Mouse (Mus musculus) testis, postnatal 10 days (tissue): ENCODE data around the gene Scand1.

ENCODE experiments used
- DNase-seq: peaks from one replicate; pipeline ENCODE4 v3.0.0; 2021; ENCODE audit warnings: low spot score

Gene Scand1

DNA sequence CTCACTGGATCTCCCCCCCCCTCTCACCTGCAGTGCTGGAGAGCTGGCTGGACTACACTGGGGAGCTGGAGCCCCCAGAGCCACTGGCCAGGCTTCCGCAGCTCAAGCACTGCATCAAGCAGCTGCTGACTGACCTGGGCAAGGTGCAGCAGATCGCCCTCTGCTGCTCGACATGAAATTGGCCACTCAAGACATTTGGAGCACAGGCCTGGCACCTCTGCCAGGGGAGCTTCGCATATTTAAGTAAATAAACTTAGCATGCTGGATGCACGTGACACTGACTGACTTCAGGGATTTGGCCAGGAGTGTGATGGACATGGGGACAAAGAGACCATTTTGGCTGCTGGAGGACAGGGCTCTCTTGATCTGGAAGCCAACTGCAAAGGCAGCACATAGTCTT lies 5.2 kb downstream of the Scand1 start:
- DNase-seq: no peak

DNA sequence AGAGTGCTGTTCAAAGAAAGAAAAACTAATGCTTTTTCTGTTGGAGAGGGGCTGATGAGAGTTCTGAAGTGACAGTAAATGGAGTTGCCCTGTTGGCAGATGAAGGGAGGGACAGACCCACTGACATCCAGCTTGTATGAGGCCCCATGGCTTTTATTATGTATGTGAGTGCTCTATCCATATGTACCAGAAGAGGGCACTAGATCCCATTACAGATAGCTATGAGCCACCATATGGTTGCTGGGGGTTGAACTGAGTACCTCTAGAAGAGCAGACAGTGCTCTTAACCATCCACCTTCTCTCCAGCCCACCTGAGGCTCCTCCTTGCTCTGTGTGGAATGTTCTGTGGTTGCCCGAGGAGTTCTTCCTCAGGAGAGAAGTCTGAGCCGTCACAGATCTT lies 6.7 kb downstream of the Scand1 start:
- no peak for DNase-seq

DNA sequence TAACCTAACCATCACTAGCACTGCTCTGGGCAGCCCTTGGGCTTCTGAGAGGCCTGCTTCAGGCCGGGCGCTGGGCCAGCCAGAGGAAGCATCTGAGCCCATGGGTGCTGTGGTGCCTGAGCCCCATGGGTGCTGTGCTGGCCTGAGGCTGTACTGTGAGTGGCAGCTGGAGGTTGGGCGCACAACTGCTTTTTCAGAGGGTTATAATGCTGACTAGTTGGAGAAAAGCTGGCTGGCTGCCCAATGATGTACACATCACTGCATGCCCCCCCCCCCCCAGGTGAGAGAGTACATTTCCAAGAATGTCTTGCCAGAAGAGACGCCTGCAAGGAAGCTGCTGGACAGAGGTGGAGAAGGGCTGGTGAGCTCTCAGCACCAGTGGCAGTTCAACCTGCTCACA lies 8.2 kb downstream of the Scand1 start:
- no peak for DNase-seq

DNA sequence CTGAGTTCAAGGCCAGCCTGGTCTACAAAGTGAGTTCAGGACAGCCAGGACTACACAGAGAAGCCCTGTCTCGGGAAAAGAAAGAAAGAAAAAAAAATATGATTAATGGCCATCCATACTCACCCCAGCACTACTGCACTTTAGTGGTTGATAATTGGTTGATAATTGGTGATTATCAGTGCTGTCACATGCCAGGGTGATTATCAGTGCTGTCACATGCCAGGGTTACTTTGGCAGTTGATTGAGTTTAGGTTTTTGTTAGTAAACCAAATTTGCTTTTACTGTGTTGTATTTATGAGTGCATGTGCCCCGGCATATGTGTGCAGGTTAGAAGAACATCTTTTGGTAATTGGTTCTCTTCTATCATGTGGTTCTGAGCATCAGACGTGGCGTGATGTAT lies 10.4 kb downstream of the Scand1 start:
- DNase-seq: no peak

DNA sequence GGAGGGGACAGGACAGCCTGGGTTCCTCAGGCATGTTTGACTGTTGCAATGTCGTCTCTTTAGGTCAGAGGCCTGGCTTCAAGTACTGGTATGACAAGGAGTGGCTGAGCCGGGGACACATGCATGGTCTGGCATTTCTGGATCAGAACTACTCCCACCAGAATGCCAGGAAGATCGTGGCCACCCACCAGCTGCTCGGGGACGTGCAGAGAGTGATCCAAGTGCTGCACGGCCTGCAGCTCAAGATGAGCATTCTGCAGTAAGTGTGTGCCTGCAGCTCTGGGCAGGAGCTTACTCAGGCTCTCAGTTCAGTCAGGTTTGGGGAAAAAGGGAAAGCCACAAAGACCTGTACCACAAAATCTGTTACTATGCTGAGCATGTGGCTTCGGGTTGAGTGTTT lies 14.0 kb downstream of the Scand1 start:
- DNase-seq: no peak

DNA sequence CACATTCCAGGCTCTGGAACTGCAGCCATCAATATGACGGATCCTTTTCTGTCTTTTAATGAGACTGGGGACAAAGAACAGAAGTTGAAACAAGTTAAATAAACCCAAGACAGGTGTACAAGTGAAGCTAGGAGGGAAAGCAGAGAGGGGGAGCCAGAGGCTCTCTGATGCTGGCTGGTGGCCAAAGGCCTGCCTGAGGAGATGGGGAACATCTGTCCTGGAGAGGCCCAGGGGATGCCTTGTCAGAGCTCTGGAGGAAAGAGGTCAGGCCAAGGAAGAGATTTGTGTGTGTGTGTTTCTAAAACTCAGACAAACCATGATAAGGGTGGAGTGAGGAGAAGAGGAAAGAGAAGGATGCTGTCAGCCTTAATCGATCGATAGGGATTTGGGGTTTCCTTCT lies 14.9 kb downstream of the Scand1 start:
- DNase-seq: peak; percentile 56

DNA sequence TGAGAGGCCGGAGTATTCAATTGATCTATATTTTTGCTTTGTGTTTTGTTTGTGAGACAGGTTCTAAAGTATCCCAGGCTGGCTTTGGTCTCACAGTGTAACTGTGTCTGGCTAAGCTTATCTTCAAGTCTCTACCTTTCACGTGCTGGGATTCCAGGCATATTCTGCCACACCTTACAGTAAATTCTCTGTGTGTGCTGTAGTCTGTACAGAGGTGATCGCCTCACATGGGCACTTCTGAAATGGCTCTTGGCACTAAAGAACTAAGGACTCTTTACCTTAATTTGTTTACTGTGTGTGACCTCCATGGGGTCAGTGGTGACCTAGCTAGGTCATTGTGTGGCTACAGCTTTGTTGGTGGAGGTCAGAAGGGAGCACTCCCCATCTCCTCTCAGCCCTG lies 16.3 kb downstream of the Scand1 start:
- no peak for DNase-seq

DNA sequence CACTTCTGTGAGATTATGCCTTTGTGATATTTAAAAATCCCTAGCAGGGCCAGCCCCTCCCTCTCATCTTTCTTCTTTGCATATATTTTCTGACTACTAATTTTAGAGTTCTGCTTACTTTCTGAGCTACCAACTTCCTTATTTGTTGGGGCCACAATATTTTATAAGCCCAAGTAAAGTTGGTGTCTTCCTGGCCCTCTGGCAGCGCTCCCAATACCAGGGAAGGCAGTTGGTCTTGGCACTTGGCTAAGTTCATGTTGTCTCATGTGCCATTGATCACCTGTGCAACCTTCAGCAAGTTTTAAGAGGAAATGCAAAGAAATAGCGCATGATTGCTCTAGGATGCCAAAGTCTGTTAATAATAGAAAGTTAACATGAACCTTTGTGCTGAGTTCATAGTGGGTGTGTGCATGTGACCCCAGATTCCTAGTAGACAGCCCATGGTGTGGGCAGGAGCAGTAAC lies 16.9 kb downstream of the Scand1 start:
- DNase-seq: no peak

DNA sequence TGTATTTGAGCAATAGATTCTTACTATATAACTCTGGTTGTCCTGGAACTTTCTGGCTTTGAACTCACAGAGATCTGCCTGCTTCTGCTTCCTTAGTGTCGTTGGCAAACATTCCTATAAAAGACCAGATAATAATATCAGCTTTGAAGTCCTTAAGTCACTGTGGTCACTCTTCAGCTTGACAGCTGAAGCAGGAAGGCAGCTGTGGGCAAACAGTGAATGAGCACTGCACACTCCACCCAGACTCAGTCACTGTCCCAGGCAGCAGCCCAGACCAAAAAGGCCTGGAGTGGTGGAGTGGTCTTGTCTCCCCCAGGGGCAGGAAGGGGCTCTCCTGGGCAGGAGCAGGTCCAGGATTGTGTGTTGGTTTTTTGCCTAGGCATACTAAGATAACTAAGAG lies 20.5 kb downstream of the Scand1 start:
- no peak for DNase-seq

DNA sequence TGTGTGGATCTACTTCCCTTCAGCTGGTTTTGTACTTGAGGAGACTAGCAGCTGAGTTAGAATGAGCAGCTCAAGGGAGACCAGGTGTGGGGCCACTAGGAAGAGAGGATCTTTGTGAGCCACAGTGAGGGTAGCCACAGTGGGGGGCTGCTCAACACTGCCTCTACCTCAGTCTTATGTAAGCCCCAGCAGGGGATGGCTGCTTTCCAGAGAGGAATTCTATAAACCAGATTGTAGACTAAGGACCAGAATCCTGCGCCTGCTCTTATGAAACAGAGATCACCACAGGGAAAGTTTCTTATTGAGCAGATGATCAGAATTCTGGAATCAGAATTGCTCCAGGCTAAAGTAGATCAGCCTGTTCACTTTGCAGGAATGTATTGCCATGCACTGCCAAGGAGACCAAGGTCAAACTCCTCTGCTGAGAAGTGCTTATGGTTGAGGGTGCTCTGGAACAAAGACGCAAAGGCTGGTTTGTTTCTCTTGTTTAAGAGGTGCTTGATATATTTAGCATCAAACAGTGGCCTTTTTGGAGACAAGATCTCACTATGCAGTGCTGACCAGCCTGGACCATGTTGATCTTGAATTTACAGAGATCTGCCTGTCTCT lies 22.8 kb downstream of the Scand1 start:
- no peak for DNase-seq

DNA sequence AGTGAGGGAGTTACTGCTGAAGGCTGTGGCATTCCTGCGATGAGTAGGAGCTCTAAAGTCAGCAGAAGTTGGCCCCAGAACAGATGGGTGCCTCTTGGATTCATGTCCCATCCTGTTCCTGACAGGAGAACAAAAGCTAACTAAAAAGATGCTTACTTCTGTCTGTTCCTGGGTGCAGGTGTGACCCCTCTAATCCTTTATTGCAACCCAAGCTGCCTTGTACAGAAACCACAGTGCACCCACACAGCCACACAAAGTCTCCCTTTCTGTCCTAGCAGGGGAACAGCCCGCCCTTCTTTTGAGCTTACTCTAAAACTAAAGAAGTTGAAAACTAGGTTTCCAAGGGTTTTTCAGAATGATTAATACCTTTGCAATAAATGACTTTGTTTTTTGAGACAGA lies 24.3 kb downstream of the Scand1 start:
- DNase-seq: no peak

DNA sequence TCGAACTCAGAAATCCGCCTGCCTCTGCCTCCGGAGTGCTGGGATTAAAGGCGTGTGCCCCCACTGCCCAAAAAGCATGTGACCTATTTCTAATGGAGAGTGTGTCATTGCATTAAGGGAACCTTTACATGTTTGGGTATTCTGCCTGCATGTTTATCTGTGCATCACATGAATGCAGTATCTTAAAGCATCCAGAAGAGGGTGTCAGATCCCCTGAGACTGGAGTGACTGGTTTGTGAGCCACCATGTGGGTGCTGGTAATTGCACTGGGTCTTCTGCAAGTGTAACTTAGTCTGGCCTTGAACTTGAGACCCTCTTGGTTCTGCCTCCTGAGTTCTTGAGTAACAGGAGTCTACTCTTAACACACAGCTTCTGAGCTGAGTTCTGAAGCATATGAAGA lies 25.8 kb downstream of the Scand1 start:
- DNase-seq: no peak

DNA sequence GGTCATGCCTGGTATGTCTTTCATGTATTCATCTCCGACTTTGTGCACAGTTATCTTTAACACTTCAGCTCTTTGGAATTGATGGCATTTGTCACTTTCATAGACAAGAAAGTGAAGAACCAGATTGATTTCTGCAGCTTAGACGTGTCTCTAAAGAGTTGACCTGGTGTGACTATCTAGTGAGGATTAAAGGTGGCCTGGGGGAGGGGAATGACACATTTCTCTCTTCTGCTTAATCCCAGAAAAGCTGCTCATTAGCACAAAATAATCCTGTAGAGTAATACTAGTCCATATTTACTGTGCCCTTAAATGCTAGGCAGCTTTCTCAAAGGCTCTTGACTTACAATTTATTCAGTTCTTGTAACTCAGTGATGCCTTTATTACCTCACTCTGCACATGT lies 27.3 kb downstream of the Scand1 start:
- no peak for DNase-seq

DNA sequence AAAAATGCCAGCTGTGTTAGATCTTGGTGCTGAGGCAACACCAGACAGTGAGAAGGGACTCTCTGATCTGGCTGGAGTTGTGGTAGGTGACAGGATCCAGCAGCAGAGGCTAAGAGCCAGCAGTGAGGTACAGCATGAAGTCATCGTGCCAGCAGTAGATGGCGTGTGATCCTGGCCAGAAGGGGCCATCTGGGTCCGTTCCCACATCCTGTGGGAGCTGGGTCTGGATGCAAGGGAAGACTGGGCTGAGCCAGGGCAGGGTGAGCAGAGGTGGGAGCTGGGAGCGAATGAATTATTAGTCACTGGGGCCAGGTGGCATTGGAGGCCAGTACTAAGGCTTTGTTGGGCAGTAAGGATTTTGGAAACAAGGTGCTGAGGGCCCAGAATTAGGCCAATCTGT lies 31.3 kb downstream of the Scand1 start:
- no peak for DNase-seq

DNA sequence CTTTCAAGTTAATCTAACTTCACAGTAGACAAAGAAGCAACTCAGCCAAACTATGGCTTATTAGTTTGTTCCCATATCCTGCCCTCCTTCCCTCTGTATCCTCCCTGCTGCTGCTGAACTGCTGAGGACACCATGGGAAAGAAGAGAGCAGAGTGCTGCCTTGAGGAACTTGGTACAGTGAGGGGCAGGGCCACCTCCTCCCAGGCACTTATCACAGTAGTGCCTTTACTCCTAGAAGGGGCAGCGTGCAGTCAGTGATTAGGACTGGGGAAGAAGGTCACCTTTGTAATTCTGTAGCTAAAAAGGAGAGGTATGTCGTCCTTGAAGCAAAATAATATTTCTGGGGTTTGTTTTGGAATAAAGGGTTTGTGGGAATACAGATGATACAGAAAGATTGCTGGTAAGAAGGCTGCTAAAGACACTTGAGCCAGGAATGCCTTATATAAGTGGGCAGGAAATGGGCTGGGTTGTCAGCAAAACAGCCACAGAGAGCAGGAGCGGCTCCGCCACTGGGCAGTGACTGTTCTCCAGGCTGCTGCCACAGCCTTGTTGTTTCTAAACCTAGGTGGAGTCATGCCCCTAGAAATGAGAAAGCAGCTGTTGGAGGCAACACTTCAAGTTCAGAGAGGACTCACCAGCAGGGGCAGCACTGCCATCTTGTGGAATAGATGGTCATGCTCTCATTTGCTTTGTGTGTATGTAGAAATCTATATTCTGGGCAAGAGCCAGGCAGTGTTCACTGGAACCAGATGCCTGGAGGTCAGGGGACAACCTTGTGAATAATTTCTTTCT lies 34.1 kb downstream of the Scand1 start:
- DNase-seq: peak; percentile 85

DNA sequence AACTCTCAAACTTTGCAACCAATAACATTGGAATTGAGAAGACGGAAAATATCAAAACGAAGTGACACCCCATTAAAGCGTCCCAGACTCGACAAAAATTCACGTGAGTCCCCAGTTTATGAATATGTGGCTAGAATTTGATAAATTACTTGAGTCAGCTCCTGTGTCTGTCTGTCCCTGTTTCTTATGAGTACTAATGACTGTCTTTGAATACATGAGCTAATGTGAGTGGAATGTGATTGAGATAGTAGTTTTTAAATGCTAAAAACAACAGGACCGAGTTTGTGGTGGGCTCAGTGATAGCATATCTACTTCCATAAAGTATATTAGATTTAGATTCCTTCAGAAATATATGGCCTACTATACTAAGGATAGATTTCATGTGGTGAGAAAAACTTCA lies 40.0 kb downstream of the Scand1 start:
- DNase-seq: no peak

DNA sequence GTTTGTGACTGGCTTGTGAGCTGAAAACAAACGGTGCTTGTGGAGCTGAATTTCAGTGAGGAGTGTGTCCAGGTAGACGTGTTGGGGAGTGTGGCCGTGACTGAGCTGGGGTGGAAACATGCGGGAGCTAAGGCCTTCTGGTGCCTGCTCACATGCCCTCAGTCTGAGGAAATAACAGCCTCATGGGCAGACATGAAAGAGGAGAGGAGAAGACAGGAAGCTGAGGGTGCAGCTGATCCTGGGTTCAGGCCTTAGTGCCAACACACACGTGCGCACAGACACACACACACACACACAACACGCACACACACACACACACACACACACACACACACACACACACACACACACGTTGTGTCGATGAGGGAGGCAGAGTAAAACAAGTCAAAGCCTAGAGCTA lies 44.9 kb downstream of the Scand1 start:
- no peak for DNase-seq

DNA sequence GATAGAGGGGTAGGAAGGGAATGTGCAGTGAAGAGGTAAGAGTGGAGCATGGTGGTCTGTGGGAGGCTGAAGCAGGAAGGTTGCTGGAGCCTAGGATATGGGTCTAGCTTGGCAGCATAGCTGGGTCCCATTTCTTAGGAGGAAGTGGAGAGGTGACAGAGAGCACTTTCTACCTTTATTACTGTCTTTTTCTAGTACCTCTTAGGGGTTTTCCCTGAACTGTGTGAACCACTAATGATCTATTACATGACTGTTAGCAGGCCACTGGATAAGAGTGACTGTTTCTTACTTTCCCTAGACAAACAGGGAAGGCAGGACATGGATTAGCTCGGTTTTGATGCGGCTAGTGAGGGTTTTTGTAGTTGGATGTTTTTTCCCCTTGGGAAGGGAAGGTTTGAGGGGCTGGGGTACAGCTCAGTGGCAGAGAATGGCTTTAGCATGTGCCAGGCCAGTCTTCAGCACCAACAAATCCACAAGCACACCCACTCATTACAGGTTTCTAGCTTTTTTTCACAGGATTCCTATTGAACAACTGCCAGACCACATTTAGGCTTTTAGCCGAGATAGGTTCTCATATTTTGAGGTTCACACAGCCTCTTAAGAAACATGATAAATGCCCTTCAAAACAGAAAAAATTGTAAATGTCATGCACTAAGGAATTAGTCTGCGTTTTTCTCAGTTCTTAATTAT lies 49.2 kb downstream of the Scand1 start:
- no peak for DNase-seq
